Mouse (Mus musculus) cerebellum, adult (tissue): ENCODE measurements around the gene Bbs1.
"Not testable (repeated sequence)": the region's sequence is repeated elsewhere in the genome, so short reads cannot be mapped to it uniquely, and the experiment has no call there.

Experiments used
- ATAC-seq: cut with Nextera tagmentation; 2 replicates; pipeline ENCODE4 v1.9.2; 2017; ENCODE audit warnings: mild to moderate bottlenecking, moderate library complexity, mixed read lengths; ENCODE audit not compliant: insufficient number of reproducible peaks, low FRiP score, low TSS enrichment

The Bbs1 gene

GRCm38 (mm10) chr19:4891798-4892197, 14.6 kb downstream of the Bbs1 start:
- no peak for ATAC-seq

DNA sequence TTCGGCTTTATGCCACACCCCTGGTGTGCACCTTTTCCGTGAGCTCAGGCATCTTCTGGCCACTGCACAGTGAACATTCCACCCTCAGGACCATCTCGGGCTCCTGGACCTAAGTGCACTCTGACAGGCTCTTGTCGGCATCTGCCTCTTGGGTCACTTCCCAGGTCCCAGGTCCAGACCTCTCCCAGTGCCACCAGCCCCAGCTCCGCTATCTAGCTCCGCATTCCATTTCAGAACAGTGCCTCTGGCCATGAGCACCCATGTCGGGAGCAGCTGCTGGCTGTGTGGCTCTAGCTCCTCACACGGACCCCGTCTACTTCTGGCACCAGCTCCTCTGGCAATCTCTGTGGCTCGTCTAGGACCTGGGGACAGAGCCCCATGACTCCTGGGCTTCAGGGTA, 16.6 kb downstream of the Bbs1 start:
- ATAC-seq = no peak

DNA sequence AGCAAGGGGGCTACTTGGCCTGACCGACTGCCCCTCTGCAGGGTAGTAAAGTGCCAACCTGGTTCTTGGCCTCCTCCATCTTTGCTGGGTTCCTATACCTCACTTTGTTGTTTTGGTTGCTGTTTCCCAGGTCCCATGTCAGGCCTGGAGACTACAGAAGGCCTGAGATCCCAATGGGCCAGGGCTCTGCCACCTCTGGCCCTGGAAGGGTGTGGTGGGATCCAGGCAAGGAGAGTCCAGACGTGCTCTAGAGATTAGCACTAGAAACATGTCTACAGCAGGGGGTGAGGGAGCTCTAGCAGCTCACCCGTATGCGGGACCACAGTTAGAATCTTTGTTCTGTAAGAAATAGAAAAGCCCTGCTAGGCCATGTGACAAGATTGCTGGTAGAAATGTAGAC, 22.5 kb downstream of the Bbs1 start:
- no peak for ATAC-seq

DNA sequence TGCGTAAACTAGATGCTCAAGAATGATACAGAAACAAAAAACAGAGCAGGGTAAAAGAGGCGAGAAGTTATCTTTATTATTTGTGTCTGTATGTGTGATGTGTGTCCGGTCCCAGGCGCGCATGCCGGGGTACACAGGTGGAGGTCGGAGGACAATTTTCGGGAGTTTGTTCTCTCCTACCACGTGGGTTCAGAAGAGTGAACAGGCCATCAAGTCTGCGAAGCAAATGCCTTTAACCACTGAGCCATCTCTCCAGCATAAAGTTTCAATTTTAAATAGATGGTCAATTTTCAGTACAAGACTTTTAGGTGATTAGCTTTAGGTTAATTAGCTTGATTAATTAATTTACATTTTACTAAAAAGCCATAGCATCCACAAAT, 27.1 kb downstream of the Bbs1 start:
- no peak for ATAC-seq

DNA sequence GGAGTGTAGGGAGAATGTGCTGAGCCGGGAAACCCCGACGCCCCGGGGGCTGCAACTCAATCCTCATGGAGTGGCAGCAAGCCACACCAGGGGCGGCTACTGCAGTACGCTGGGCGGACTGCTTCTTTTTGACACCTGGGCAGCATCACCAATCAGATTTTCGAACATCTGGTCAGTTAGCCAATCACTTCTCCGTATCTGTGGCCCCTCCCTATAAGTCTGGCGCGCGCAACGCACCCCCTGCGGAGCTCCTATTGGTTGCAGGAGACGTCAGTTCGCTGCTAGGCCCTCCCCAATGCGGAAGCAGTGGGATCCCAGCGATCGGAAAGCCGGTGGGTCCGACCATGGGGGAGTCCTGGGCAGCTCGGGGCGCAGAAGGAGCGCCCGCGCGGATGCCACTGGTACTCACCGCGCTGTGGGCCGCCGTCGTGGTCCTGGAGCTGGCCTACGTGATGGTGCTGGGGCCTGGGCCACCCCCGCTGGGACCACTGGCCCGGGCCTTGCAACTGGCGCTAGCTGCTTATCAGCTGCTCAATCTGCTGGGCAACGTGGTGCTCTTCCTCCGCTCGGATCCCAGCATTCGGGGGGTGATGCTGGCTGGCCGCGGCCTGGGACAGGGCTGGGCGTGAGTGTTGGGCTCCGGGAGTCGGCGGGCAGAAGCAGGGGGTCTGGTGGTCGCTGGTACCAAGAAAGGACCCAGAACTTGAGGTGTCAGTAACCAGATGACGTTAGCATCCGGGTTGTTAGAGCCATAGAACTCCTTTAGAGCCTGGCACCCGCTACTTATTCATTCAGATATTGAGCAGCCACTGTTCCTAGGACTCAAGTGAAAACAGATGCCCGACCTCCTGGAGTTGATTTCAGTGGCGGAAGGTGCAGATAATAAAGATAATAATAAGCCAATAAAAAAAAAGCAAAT, 27.8 kb downstream of the Bbs1 start, which contains the start of gene Zdhhc24:
TSS of gene Zdhhc24 (plus strand) at position 264 of the 919 bp plus-strand sequence.
- peak; percentile 87 for ATAC-seq

DNA sequence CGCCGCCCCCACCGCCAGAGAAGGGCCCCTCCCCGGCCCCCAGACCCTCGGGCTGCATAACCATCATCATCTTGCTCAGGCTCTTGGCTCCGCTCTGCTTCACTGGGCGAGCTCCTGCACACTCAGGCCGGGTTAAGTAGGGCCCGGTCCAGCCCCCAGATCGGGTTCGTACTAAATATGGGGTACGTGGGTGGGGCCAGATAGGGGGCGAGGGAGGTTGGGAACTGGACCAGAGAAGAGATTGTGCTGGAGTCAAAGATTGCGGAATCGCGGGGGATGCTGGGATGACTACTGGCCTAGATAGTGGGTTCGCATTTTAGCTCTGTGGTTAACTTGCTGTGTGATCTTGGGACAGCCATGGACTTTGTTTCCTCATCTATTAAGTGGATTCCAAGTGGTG, 28.6 kb downstream of the Bbs1 start, which contains the start of gene Actn3:
TSS of gene Actn3 (minus strand) at position 125 of the 400 bp plus-strand sequence.
- ATAC-seq = no peak

DNA sequence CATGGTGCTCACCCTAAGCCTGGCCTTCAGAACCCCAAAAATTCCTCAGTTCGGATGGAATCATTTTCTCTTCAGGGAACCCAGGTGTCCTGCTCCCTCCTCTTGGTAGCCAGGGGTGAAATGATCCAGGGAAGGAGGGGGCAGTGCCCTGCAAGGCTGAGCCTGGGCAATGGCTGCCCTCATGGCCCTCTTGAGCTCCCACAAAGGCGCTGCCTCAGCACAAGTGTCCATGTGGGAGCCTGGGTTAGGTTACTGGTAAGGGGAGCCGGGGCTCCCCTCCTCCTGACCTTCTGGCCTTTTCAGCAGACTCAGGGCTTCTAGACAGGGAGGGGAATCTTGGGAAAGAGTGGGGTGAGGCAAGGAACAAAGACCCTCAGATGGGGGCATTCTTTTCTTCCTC, 29.7 kb downstream of the Bbs1 start:
- ATAC-seq = no peak

- no peak for ATAC-seq
Measured at GRCm38 (mm10) chr19:4876241-4876640, 30.2 kb downstream of the Bbs1 start.

DNA sequence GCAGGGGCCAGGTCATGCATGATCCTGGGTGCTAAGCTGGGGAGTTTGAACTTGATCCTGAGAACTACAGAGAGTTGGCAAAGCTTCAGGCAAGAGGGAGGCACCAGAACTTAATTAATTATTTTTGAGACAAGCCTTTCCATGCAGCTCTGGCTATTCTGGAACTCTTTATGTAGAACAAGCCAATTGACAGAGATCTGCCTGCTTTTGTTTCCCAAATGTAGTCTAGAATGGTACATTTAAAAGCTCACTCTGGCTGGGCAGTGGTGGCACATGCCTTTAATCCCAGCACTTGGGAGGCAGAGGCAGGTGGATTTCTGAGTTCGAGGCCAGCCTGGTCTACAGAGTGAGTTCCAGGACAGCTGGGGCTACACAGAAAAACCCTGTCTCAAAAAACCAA, 31.8 kb downstream of the Bbs1 start:
- ATAC-seq = not testable (repeated sequence)

GRCm38 (mm10) chr19:4865147-4865546, 41.3 kb downstream of the Bbs1 start:
- ATAC-seq = no peak

DNA sequence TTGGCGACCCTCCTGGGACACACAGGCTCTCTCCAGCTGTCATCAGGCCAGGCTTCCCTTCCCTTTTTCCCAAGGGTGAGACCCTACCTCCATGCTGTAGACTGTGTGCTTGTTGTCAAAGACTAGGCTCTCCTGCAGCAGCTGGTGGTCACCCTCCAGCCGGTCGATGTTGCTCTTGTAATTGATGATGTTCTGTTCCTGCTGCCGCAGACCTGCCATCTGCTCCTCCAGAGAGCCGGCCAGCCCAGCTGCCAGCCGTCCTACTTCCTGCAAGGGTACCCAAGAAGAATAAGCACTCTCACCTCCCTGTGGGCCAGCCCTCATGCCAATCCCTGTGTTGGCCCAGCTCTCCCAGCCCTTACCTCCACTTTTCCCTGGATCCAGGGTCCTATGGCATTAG, 43.4 kb downstream of the Bbs1 start:
- ATAC-seq = no peak

DNA sequence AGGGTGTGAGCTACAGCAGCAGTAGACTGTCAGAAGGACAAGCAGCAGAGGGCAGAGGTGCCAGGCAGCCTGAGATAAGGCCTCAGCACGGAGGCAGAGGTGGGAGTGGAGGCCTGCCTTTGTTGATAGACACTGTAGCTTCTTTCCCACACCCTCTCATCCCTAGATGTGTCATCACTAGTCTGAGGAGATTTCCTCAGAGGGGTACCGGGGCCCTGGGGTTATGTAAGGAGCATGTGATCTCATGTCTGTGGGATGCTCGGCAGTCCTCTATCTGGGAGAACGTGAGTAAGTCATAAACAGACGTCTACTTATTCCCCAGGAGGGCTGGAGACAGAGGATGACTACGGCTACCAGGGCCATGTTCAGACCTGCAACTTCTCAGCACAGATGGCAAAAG, 47.3 kb downstream of the Bbs1 start:
- no peak for ATAC-seq

GRCm38 (mm10) chr19:4855951-4856350, 50.5 kb downstream of the Bbs1 start:
- no peak for ATAC-seq

DNA sequence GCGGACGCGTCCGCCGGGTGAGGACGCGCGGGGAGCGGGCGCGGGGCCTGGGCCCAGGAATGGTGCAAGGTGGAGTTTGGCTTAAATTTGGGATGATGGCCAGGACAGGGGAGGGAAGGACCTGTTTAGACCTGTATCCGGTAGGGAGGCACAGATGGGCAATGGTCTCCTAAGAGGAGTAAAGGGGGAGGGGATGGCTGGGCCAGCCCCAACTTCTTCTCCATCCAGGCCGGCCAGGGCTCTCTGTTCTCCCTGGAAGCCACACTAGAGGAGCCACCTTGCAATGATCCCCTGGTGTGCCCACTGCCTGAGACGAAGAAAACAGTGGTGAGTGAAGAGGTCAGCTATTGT, 51.0 kb downstream of the Bbs1 start:
- ATAC-seq = peak; percentile 26; the same call in 1 of the 2 replicates

DNA sequence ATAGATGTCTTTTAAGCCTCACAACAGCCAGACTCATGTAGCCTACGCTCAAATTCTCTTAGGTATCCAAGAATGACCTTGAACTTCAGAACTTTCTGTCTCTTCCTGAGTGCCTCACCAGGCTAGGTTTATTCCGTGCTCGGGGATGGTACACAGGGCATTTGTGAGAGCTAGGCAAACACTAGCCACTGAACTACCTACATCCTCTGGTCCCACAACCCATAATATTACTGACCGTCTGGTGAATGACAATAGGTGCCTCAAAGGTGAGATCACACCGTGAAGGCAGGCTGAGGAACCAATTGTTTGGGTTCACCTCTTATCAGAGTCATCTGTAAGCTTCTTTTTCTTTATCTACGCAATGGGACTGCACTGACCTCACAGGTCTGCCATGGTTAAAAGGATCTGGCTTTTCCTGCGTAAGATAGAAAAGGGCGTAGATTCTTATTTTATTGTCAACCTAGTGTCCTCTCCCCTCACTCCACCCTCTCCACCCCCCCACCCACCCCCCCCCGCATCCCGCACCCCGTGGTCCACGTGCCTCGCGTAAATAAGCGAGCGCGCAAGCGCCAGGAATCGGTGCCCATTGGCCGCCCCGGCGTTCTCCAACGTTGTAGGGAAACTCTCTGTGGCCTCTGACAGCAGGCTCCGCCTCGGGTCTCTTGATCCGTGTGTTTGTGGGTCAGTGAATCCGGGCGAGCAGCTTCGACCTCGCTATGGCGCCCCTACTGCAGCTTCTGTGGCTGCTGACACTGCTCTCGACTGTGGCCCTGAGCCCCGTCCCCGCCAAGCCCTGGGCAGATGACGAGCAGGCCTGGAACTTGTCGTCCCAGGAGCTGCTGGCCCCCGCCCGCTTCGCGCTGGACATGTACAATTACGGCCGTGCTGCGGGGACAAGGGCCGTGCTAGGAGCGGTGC, 51.6 kb downstream of the Bbs1 start, which contains the start of gene Ctsf:
TSS of gene Ctsf (plus strand) at position 579 of the 918 bp plus-strand sequence.
- peak; percentile 93 for ATAC-seq

DNA sequence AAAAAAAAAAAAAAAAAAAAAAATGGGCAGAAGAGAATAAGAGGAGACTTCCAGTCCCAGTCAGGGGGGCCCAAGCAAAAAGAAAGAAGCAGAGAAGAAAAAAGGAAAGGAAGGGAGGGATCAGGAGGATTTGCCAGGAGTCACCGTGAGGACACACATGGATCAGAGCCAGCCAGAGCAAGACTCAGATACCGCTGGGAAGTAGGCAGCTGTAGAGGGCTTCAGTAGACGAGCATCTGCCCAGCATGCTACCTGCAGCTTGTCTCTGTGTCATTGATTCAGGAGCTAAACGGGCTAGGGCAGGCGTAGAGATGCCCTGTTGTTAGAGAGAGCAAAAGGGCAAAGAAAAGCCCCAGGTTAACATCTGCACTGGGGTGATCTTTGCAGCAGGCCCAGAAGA, 56.1 kb downstream of the Bbs1 start:
- ATAC-seq = no peak

DNA sequence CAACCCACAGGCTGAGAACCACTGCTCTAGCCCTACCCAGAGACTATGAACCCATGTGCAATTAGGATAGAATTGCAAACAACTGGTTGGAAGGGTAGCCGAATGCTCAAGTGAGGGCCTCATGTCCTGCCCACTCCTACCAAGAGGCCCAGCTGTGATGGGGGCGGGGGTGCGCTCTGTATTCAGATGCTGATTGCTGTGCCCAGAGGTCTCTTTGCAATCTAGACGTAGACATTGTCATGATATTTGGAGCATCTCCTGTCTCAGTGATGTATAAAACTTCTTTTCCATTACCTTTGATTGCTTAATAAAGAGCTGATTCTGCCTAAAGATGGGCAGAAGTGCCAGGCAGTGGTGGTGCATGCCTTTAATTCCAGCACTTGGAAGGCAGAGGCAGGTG, 56.6 kb downstream of the Bbs1 start:
- no peak for ATAC-seq

DNA sequence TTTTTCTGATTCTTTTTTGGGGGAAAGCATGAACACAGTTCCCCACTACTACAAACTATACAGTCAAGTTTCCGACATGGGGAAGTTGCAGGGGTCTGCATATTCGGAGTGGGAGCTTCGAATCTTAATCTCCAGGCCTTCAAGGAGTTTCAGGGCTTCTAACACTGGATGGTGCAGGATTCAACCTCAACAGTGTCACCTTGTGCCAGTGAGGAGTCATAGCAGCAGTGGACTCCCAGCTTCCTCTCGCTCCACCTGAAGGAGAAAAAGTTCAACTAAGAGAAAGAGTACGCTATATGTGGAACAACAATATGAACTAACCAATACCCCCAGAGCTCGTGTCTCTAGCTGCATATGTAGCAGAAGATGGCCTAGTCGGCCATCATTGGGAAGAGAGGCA, 58.9 kb downstream of the Bbs1 start:
- no peak for ATAC-seq

GRCm38 (mm10) chr19:4845846-4846245, 60.6 kb downstream of the Bbs1 start:
- no peak for ATAC-seq

DNA sequence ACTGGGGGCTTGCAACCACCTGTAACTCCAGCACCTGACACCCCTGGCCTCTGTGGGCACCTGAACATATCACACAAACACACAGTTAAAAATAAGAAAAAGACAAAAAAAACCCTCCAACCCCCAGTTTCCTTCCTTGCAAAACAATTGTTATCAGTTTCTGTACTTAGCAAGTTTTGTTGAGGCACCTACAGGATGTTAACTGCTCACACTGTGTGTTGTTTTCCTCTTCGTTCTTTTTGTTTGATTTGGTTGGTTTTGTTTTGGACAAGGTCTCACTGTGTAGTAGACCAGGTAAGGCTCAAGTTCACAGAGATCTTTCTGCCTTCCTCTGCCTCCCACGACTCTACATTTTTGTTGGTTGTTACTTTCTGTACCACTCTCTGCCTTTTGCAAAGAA, 63.8 kb downstream of the Bbs1 start:
- ATAC-seq = no peak

DNA sequence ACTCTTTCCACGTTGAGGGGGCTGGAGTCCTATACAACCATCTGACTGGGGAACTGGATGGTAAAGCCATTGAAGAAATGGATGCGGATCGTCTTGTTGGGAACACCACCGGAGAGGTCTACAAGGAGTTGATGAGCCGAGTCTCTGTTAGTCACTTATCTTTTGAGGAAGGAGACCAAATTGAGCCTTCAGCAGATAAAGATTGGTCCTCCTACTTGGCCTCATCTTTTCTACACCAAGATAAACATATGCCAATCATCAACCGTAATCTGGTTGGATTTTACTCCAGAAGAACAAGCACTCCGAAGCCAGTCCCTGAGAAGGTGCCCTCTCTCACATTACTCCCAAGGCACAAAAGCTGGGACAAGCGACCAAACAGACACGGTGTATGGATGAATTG, 65.6 kb downstream of the Bbs1 start:
- no peak for ATAC-seq
